Mouse (Mus musculus) liver, embryonic 14.5 days (tissue): ENCODE measurements around the gene E2f2.

Source experiments
- CTCF ChIP-seq: IDR thresholded peaks from 2 replicates; pipeline ENCODE4 v1.5.1; 2016; ENCODE audit warnings: antibody characterized with exemption, low read depth, control low read depth
- EP300 ChIP-seq: IDR thresholded peaks from 2 replicates; pipeline ENCODE4 v1.6.1; 2016; ENCODE audit warnings: antibody characterized with exemption, low read depth

GRCm38 (mm10) chr4:136213629-136214028 lies 41.4 kb downstream of the E2f2 start:
- TF ChIP-seq CTCF (no peak), EP300 (no peak)
